Mouse (Mus musculus) adrenal gland, adult 2 months (tissue): ENCODE data around the gene Cdk5rap2. TPM values are rescaled to one million over a fixed set of nuclear protein-coding genes. Genes with fewer than 3 reads are reported as not detected.

Experiments
- DNase-seq: peaks from one replicate; pipeline ENCODE4 v3.0.0; 2021
- polyA plus RNA-seq: library from polyadenylated mRNA; depleted of rRNA; stranded (reverse); fragments of >200 nt; gene quantifications from 2 replicates; pipeline ENCODE4 v1.2.3, GENCODE M21; 2012
- total RNA-seq, 2 experiments: library from RNA; stranded (reverse); gene quantifications; 2 replicates each; pipeline ENCODE4 v1.2.3; 2021

Cdk5rap2 gene
- total and polyA plus RNA-seq, 3 experiments = 4.8 to 22.3 (median 20.6) TPM

GRCm38 (mm10) chr4:70261315-70261714 is 148.9 kb downstream of the Cdk5rap2 start:
- DNase-seq = no peak

GRCm38 (mm10) chr4:70260419-70260807 is 149.8 kb downstream of the Cdk5rap2 start:
- no peak for DNase-seq

GRCm38 (mm10) chr4:70259726-70260418 is 150.4 kb downstream of the Cdk5rap2 start:
- DNase-seq = no peak

GRCm38 (mm10) chr4:70258826-70259225 is 151.4 kb downstream of the Cdk5rap2 start:
- DNase-seq = no peak

- DNase-seq = no peak
Measured at GRCm38 (mm10) chr4:70258205-70258604, 152.0 kb downstream of the Cdk5rap2 start.

- no peak for DNase-seq
Measured at GRCm38 (mm10) chr4:70251782-70252181, 158.5 kb downstream of the Cdk5rap2 start.

- peak; percentile 61 for DNase-seq
Measured at GRCm38 (mm10) chr4:70245706-70246105, 164.5 kb downstream of the Cdk5rap2 start.

GRCm38 (mm10) chr4:70243561-70244120 is 166.6 kb downstream of the Cdk5rap2 start:
- DNase-seq = peak; percentile 59

GRCm38 (mm10) chr4:70239731-70240130 is 170.5 kb downstream of the Cdk5rap2 start:
- peak; percentile 46 for DNase-seq

GRCm38 (mm10) chr4:70238862-70239261 is 171.4 kb downstream of the Cdk5rap2 start:
- DNase-seq = no peak

- DNase-seq = no peak
Measured at GRCm38 (mm10) chr4:70232383-70232782, 177.9 kb downstream of the Cdk5rap2 start.

- DNase-seq = no peak
Measured at GRCm38 (mm10) chr4:70229874-70230273, 180.4 kb downstream of the Cdk5rap2 start.

GRCm38 (mm10) chr4:70228350-70228749 is 181.9 kb downstream of the Cdk5rap2 start:
- no peak for DNase-seq

- no peak for DNase-seq
Measured at GRCm38 (mm10) chr4:70227667-70228066, 182.6 kb downstream of the Cdk5rap2 start.

GRCm38 (mm10) chr4:70224503-70224902 is 185.7 kb downstream of the Cdk5rap2 start:
- no peak for DNase-seq

- DNase-seq = no peak
Measured at GRCm38 (mm10) chr4:70221878-70222277, 188.4 kb downstream of the Cdk5rap2 start.

- DNase-seq = no peak
Measured at GRCm38 (mm10) chr4:70221370-70221769, 188.9 kb downstream of the Cdk5rap2 start.

GRCm38 (mm10) chr4:70220277-70221180 is 189.7 kb downstream of the Cdk5rap2 start:
- peak; percentile 72 for DNase-seq

- DNase-seq = peak; percentile 40
Measured at GRCm38 (mm10) chr4:70219776-70220175, 190.5 kb downstream of the Cdk5rap2 start.

- no peak for DNase-seq
Measured at GRCm38 (mm10) chr4:70185971-70186370, 224.3 kb downstream of the Cdk5rap2 start.
